Mouse (Mus musculus) mature B cell (primary cell): ENCODE measurements around the gene Sh3pxd2a.

Source experiments
- in situ Hi-C: fragments of 300-500 bp; cut with MboI; formaldehyde crosslinking; loops from 2 replicates; pipeline ENCODE4 v1.14.3; 2019

Sh3pxd2a gene

DNA sequence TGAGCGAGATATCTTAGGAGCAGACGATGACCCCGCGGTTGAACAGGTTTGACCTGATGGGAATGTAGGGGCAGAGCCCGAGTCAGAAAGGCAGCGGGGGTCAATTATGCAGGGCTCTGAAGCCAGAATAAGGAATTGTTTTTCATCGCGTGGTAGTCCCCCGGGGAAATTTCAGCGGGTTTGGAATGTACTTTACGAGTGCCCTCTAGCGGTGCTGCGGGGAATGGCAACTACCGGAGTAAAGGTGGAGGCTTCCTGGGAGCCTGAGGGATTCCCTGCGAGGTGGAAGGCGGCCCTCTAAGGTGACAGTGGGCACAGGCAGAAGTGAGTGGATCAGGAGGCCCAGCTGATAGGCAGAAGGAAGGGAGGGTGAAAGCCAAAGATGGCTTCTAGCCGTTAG is 125.0 kb downstream of the Sh3pxd2a start:
- in situ Hi-C loops, result no loop called here

DNA sequence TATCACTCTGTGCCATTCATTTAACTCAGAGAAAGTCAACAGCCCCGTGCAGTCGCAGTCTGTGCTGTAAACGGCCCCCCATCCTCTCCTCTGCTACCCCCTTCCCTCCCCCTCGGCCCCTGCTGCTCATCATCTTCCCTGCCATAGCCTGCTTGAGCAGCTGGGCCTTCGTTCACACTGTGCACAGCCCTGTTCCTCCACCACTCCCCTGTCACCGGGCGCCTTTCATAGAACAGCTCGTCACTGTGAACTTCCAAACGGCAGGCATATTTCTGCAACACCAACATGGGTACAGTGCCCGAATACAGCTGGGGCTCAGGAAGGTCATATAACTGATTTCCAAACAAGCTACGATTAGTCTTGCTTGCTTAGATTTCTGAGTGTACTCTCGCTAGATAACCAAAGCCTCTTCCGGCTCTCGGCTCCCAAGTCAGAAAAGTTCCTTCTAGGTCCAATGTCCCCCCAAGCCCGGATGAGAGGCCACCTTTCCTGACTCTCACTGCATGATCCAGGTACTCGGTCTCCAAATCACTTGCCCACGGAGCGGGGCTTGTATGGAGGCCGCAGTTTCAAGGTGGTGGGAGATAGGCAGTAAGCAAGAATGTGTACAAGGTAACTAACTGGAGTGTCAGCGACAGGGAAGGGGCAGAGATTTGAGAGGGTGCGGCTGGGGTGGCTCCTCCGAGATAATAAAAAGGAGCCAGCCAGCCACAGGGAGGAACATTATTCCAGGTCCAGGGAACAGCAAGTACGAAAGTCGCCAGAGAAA is 125.6 kb downstream of the Sh3pxd2a start:
- in situ Hi-C loops, result no loop called here

DNA sequence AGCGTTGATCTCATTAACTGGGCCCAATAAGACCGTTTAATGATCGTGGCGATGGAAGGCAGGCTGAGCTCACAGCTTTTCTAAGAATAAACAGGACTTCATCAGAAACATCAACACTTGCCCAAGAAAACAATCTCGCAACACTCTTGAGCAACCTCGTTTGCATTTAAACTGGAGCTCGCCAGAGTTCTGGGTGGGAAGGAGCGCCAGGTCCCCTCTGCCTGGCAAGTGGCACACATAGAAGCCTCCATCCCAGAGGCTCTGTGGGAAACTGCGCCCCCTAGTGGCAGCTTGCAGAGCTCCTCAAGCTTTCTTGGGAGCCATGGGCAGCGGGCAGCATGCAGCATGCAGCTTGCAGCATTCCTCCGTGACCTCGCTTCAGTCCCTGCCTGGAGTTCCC is 126.5 kb downstream of the Sh3pxd2a start:
- in situ Hi-C loops, result no loop called here

DNA sequence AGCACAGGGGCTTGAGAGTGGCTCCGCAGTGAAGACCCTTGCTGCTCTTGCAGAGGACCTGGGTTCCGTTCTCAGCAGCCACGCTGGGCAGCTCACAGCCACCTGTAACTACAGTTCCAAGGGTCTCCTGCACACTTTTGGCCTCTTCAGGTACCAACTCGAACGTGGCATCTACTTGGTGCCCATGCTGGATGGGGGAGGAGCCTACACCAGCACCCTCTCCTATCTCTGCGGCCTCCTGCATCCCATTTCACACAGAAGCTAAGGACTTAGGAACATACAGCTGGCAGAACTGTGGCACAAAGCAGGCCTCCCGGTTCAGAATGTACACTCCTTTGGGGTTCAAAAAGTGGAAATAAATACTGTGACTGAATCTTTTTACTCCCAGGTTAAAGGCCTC is 127.0 kb downstream of the Sh3pxd2a start:
- in situ Hi-C loops, result no loop called here

DNA sequence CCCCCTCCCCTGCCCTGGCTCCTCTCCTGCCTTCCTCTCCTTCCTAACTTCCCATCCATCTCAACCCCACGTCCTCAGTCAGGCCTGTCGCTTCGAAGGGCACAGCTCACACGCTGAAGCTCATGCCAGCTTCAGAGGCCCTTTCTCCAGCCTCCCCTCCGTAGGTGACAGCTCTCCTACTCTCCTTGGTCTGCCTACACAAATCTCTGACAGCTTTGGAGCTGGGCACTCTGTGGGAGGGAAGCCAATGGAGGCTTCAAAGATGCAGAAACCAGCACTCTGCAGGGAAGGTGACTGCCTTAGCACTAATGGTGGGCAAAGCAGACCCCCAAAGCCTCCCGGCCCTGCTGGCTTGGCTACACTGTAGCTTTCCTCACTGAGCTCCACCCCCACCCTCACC is 128.9 kb downstream of the Sh3pxd2a start:
- in situ Hi-C loops, result no loop called here

DNA sequence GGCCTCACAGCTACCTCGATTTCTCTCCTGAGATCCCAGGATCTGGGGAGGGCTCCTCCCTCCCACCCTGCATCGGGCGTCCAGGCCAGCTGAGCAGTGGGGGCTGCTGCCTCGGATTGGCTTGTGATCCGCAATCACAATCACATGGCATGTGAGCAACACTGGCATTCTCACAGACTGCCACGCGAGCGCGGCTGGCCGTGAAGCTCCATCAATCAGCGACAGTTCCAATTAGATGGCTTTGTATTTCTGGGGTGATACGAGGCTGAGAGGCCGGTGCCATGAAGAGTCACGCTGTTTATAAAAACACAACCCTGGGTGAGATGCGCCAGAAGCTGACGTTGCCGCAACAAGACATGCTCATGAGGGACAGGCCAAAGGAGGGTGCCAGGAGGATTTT is 129.5 kb downstream of the Sh3pxd2a start:
- in situ Hi-C loops, result no loop called here

DNA sequence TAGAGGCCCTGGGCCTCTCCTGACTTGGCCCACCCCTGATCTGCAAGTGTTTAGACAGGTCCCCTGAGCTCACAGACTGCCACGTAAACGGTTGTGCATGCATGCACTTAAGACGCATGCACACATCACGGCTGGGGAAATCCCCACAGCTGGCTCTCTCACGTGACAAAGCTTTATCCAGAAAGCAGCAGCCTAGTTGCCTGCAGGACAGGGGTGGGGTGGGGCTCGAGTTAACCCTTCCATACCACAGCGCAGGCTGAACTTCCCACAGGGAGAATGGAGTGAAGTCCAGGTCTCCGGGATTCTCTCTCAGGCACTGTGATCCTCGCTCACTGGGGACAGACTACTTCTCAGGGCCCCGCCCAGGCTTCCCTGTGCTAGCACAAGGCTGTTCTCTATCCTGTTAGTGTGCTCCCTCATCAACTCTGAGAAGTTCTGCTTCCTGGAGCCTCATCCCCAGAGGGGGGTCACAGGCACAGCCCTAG is 133.4 kb downstream of the Sh3pxd2a start:
- in situ Hi-C loops, result no loop called here

DNA sequence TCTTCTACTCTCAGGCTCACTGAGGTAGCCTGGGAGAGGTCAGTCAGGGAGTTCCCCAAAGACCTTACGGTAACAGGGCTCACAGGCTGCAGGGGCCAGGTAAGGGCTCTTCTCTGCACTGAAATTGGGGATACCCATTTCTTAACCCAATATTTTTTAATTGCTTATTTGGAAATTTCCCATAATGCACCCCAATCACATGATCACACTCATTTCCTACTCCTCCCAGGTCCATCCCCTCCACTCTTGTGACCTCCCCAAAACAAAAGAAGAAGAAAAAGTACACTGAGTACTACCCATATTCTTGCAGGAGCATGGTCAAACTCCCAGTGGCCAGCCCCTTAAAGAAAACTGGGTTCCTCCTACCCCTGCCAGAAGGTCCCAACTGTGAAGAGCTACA is 135.1 kb downstream of the Sh3pxd2a start:
- in situ Hi-C loops, result no loop called here

DNA sequence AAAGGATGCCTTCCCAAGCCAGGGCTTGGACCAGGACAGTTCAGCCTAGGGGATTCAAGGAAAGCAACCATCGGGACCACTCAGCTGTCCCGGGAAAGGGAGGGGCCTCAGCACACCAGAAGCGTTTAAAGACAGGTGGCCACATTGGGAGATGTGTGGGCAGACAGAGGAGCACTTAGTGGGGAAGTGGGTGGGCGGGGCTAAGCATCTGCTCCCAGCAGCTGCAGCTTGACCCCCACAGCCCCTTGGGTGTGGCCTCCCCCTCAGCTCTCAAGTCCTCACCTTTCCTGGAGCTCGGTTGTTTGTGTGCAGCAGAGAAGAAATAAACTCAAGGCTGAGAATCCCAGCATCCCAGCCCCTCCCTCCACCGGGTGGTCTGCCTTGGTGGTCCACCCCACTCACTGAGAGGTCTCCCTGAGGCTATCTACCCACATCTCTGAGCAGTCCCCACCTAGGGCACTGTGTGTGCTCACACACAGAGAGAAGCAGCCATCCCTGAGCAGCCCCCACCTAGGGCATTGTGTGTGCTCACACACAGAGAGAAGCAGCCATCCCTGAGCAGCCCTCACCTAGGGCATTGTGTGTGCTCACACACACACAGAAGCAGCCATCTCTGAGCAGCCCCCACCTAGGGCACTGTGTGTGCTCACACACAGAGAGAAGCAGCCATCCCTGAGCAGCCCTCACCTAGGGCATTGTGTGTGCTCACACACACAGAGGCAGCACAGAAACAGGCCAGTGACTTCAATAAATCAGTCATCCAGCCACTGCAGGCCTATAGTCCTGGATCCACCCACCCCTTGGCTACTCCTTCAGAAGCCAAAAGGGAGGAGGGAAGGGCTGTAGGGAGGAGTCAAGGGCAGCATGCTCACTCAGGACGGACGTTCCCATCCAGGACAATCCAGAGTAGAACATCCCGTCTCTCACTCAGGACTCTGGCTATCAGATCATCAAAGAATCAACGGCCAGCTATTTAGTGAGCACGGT is 136.0 kb downstream of the Sh3pxd2a start:
- in situ Hi-C loops, result no loop called here

DNA sequence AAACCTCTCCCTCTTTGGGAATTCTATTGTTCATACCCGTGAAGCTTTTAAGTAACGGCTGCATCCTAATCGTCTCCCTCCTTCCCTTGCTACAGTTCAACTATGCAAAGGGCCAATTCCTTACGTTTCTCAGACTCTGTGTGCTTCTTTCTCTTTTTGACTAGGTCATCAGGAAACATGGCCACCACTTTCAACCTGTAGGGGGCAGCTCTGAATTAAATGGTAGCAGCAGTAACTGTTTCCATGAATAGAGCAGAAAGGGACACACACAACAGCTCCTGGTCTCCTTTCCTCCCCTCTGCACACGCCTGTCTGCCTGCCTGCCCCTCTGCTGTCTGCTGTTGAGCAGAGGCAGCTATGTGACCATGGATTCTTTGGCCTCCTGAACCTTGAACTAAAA is 138.3 kb downstream of the Sh3pxd2a start:
- in situ Hi-C loops, result no loop called here

DNA sequence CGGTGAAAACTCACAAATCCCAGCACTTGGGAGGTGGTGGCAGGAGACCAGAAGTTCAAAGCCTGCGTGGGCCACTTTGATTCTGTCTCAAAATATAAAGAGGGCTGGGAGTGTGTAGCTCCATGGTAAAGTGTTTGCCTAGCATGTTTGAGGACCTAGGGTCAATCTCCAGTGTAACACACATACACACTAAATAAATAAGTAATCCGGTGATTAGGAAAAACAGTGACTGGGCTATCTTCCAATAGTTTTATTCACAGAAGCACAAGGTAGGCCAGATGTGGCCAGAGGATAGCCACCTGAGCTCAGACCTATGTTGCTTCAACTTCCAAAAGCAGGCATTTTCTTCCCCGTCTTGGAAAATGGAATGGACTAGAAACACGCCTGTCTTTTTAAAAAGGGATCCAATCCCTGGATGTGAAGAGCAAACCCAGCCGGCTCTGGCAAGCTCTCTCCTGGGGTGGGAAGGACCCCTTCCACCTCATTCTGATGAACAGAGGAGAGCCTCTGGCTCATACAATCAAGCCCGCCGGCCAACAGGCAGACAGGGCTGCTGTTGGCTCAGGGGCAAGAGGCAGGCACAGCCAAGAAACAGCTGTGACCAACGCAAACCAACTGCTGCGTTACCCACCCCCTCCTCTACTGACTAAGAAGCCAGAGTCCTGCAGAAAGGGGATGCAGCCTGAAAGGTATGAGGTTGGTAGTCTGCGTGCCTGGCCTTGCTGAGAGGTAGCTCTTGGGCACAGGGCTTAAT is 140.9 kb downstream of the Sh3pxd2a start:
- in situ Hi-C loops, result no loop called here

DNA sequence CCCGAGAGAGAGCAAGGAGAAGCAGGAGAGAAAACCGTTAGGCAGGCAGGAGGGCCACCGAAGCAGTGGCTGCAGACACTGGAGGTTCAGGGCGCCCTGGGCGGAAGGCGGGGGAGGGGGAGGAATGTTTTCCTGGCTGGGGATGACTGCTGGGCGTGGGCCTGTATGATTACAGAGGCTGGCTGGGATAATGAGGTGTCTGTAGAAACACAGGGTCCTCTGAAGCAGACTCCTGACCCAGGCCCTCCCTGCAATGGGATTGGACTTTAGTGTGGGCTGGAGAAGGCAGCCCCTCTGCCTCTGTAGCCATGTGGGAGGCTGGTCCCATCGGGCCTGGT is 143.9 kb downstream of the Sh3pxd2a start:
- in situ Hi-C loops, result no loop called here

DNA sequence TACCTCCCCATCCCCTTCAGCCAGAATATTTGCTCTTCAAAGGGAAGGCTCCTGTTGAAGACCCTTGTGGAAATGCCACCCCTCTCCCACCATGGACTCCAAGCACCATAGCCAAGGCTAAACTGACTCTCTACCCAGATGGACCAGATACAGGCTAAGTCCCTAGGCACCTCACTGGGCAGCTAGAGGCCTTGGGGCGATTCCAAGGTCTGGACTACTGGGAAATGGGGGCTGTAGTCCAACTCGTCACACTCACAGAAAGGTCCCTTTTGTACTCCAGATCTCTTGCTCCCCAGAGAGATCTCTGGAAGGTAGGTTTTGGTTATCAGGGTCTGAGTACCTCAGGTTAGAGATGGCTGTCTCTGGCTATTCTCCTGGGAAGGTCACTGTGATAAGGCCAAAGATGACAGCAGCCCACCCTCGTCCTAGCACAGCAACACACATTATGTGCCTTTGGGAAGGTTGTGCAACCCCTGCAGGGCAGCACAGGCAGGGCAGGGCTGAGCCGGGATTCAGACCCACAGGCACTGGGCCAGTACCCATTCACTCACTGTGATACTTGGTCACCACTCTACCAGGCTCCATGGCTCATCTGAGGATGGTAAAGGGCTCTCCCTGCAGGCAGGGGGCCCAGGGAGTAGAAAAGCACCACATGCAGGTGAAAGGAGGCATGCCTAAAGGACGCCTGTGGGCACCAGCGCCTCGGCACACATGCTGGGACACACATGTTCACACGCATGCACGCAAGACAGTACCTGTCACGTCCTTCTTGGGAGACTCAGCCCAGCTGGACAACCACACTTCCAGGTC is 144.5 kb downstream of the Sh3pxd2a start:
- in situ Hi-C loops, result no loop called here

DNA sequence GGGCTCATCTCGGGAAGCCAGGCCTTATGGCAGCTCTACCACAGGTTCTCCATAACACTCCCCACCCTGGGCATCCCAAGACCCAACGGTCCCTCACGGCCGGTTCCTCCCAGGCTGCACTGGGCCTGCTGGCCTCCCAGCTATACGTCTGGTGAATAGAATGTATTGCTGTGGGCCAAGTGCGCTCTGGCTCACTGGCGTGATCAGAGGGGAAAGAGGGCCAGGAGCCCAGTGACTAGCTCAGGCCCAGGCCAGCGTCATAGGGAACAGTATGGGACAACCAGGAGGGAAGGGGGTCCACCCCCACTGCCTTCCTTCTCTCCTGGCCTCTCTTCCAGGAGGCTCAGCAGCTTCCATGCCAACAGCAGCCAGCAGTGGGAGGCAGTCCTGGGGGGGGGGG is 145.1 kb downstream of the Sh3pxd2a start:
- in situ Hi-C loops, result no loop called here

DNA sequence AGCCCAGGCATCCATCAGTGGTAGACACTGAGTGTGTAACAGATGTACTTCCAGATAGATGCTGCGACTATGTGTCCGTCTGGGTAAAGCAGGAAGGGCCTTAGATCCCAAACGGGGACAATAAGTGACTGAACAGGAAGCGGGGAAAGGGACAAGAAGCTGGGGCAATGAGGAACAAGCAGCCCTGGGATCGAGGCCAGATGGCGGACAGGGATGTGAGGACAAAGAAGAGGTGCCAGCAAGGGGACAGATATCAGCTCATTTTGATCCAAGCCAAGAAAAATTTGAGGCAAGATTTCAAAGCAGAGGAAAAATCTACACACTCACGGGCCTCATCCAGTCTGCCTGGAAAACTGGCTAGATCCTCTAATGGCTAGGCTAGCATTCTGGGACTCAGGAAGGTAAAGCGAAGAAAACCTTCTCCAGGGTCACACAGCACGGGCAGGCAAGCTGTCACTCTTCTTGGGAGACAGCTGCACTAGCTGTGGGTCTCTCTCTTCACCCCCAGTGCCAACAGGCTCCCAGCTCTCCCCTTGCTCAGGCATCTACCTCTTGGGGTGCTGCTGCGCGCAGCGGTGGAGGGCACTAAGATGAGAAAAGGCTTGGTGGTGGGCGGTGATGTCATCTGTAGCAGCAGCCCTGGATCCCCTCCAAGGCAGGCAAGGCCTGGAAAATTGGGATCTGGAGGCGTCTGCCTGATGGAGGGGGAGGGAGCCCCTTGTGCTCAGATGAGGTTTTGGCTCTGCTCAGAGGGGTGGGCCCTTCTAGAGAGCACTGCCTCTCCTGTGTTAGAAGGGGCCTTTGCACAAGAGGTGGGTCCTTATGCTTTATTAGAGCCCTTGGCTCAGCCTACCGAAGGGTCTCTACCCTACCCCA is 146.9 kb downstream of the Sh3pxd2a start:
- in situ Hi-C loops, result no loop called here

DNA sequence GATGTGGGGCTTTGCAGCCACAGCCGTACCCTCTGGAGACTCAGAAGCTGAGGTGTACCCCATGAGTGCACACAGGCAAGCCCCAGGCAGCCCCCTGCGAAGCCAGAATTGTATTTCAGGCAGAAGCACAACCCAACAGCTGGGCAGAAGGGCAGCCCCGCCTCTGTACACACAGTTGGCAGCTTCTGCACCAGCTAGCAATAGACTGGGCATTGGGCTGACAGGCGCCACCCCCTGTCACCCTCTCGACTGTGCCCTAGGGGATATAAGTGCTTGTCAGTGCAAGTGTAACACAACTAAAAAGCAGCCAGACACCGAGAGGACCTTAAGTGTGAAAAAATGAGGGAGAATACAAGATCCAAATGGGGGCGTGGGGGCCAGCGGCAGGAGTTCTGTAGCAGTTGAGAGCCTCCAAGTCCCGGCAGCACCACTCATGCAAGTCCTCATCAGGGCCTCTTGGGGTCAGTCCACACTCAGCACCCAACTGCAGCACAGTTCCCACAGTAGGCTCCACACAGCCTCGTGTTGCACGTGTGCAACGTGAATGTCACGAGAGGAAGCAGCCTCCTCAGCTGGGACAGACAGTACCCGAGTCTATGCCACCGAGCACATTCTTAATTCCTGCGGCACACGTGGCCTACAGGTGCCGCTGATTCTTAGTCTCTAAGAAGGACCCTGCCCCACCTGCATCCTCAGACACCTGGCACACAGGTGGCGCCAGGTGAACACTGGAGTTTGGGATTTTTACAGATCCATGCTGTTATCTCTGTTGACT is 147.7 kb downstream of the Sh3pxd2a start:
- in situ Hi-C loops, result no loop called here

DNA sequence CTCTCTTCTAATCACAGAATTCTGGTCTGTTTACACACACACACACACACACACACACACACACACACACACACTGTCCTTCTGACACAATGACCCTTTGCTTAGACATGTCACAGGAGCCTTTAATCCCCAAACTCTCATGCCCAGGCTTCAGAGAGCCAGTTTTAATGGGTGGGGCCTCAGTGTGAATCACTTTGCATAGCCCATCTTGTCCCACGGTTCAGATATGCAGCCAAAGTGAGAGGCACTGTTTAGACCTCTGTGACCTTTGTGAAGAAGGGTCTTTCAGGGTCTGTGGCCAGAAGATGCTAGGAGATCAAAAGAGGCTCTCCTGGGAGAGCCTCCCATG is 148.3 kb downstream of the Sh3pxd2a start:
- in situ Hi-C loops, result no loop called here

DNA sequence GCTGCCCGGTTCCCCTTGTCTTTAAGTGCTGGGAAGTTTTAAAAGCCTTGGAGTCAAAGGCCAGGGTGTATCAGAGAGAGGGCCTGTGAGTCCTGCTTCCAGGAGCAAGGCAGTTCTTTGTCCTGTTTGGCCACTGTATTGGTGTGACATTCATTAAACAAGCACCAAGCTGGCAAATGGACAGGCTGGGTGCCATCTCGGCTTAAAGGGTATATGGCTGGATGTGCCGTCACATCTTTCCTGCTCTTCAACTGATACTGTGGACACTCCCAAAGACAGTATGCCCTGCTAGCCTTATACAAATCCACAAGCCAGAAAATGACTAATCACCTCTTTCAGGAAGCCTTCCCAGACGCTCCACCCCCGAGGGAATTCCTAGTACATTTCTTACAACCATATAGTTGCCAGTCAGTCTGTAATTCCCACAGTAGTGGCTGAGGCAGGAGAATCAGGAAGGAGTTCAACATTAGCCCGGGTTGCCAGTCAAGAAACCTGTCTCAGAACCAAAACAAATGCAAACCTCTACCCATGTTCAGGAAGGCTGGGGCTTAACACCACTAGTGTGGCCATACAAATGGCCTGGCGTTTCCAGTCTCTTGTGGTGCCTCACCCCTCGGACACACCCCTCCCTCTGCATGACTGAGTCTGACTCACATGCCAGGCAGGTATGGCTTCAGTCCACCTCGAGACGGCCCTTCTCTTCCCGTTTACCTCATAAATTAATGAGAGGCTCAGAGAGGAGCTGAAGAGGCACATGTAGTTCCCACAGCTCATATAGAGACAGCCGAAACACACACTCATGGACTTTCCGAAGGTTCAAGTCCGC is 148.9 kb downstream of the Sh3pxd2a start:
- in situ Hi-C loops, result no loop called here
